Mouse (Mus musculus): Measurements from ENCODE around the gene Pgpep1. TPM values are rescaled to one million over a fixed set of nuclear protein-coding genes. Genes with fewer than 3 reads are reported as not detected.

Pgpep1 gene
- polyA plus RNA-seq, 1 experiment from 2014 or later = 33.7 TPM

GRCm38 (mm10) chr8:70687576-70687975 is 27.4 kb upstream of the Pgpep1 start:
- Histone ChIP-seq H3K36me3 (no peaks in the 10 kb centered on the region), H3K9ac (no peak overlapping the region), H3K27ac (replicated peaks) (0 out of 2 replicates have a peak overlapping the region, but pooled peaks have one; percentile 7), H3K9me3 (no peaks in the 10 kb centered on the region), H3K4me1 (peaks cover 26% of the 10 kb centered on the region), H3K4me2 (no peak overlapping the region), H3K27me3 (replicated peaks) (no peaks in the 10 kb centered on the region), H3K4me3 (no peak overlapping the region)
- WGBS = 79% methylated on average over 8 of the region's 8 CpGs
- ATAC-seq (ENCODE audit: extremely low read depth, insufficient number of reproducible peaks, low FRiP score, low TSS enrichment) = no peak

- Histone ChIP-seq H3K4me2 (no peak overlapping the region), H3K4me3 (no peak overlapping the region), H3K27me3 (replicated peaks) (no peaks in the 10 kb centered on the region), H3K27ac (replicated peaks) (no peak overlapping the region), H3K9ac (no peak overlapping the region), H3K4me1 (peaks cover 24% of the 10 kb centered on the region), H3K9me3 (no peaks in the 10 kb centered on the region), H3K36me3 (peaks cover 6% of the 10 kb centered on the region)
- 55% methylated on average over 7 of the region's 7 CpGs for WGBS
- no peak for ATAC-seq (ENCODE audit: extremely low read depth, insufficient number of reproducible peaks, low FRiP score, low TSS enrichment)
Measured at GRCm38 (mm10) chr8:70684291-70684690, 24.1 kb upstream of the Pgpep1 start.

- H3K4me3 ChIP-seq = peak overlapping the region; percentile 33
- peak overlapping the region; percentile 81 for H3K9ac ChIP-seq
- H3K9me3 ChIP-seq = no peaks in the 10 kb centered on the region
- H3K27me3 ChIP-seq (replicated peaks) = no peaks in the 10 kb centered on the region
- WGBS = 58% methylated on average over 3 of the region's 3 CpGs
- H3K27ac ChIP-seq (replicated peaks) = peak overlapping the region; percentile 97
- peaks cover 26% of the 10 kb centered on the region for H3K4me1 ChIP-seq
- peaks cover 22% of the 10 kb centered on the region for H3K36me3 ChIP-seq
- no peak for ATAC-seq (ENCODE audit: extremely low read depth, insufficient number of reproducible peaks, low FRiP score, low TSS enrichment)
- H3K4me2 ChIP-seq = peak overlapping the region; percentile 61
Measured at GRCm38 (mm10) chr8:70682692-70683091, 22.5 kb upstream of the Pgpep1 start.

- peaks cover 26% of the 10 kb centered on the region for H3K4me1 ChIP-seq
- WGBS = 2% methylated on average over 19 of the region's 19 CpGs
- peak overlapping the region; percentile 97 for H3K27ac ChIP-seq (replicated peaks)
- no peaks in the 10 kb centered on the region for H3K9me3 ChIP-seq
- peaks cover 27% of the 10 kb centered on the region for H3K36me3 ChIP-seq
- H3K4me2 ChIP-seq = peak overlapping the region; percentile 61
- peak overlapping the region; percentile 81 for H3K9ac ChIP-seq
- no peaks in the 10 kb centered on the region for H3K27me3 ChIP-seq (replicated peaks)
- H3K4me3 ChIP-seq = peak overlapping the region; percentile 33
- ATAC-seq (ENCODE audit: extremely low read depth, insufficient number of reproducible peaks, low FRiP score, low TSS enrichment) = peak; percentile 58
Measured at GRCm38 (mm10) chr8:70682193-70682592, 22.0 kb upstream of the Pgpep1 start.

- H3K9ac ChIP-seq = peak overlapping the region; percentile 81; the same call in 1 of the 2 replicates
- no peaks in the 10 kb centered on the region for H3K27me3 ChIP-seq (replicated peaks)
- peaks cover 32% of the 10 kb centered on the region for H3K36me3 ChIP-seq
- no peak overlapping the region for H3K4me3 ChIP-seq
- H3K4me1 ChIP-seq = peaks cover 26% of the 10 kb centered on the region
- H3K27ac ChIP-seq (replicated peaks) = peak overlapping the region; percentile 97
- ATAC-seq (ENCODE audit: extremely low read depth, insufficient number of reproducible peaks, low FRiP score, low TSS enrichment) = no peak
- WGBS = 71% methylated on average over 3 of the region's 3 CpGs
- peak overlapping the region; percentile 61; the same call in 1 of the 2 replicates for H3K4me2 ChIP-seq
- no peaks in the 10 kb centered on the region for H3K9me3 ChIP-seq
Measured at GRCm38 (mm10) chr8:70681410-70681809, 21.2 kb upstream of the Pgpep1 start.

- no peaks in the 10 kb centered on the region for H3K9me3 ChIP-seq
- no peaks in the 10 kb centered on the region for H3K27me3 ChIP-seq (replicated peaks)
- H3K27ac ChIP-seq (replicated peaks) = no peak overlapping the region
- peak overlapping the region; percentile 37; the same call in 1 of the 2 replicates for H3K9ac ChIP-seq
- H3K4me2 ChIP-seq = no peak overlapping the region
- H3K4me3 ChIP-seq = no peak overlapping the region
- no peak for ATAC-seq (ENCODE audit: extremely low read depth, insufficient number of reproducible peaks, low FRiP score, low TSS enrichment)
- peaks cover 35% of the 10 kb centered on the region for H3K36me3 ChIP-seq
- 78% methylated on average over 3 of the region's 3 CpGs for WGBS
- H3K4me1 ChIP-seq = peaks cover 33% of the 10 kb centered on the region
Measured at GRCm38 (mm10) chr8:70680039-70680438, 19.9 kb upstream of the Pgpep1 start.

GRCm38 (mm10) chr8:70679404-70679803 is 19.2 kb upstream of the Pgpep1 start:
- no peak overlapping the region for H3K4me2 ChIP-seq
- H3K4me1 ChIP-seq = peaks cover 39% of the 10 kb centered on the region
- H3K27me3 ChIP-seq (replicated peaks) = no peaks in the 10 kb centered on the region
- WGBS = 90% methylated on average over 4 of the region's 4 CpGs
- no peak for ATAC-seq (ENCODE audit: extremely low read depth, insufficient number of reproducible peaks, low FRiP score, low TSS enrichment)
- H3K9me3 ChIP-seq = no peaks in the 10 kb centered on the region
- H3K9ac ChIP-seq = no peak overlapping the region
- no peak overlapping the region for H3K4me3 ChIP-seq
- peaks cover 35% of the 10 kb centered on the region for H3K36me3 ChIP-seq
- H3K27ac ChIP-seq (replicated peaks) = 0 out of 2 replicates have a peak overlapping the region, but pooled peaks have one; percentile 21

- H3K9me3 ChIP-seq = no peaks in the 10 kb centered on the region
- no peaks in the 10 kb centered on the region for H3K27me3 ChIP-seq (replicated peaks)
- H3K4me3 ChIP-seq = no peak overlapping the region
- no peak overlapping the region for H3K4me2 ChIP-seq
- no peak overlapping the region for H3K27ac ChIP-seq (replicated peaks)
- no peak for ATAC-seq (ENCODE audit: extremely low read depth, insufficient number of reproducible peaks, low FRiP score, low TSS enrichment)
- H3K9ac ChIP-seq = no peak overlapping the region
- H3K4me1 ChIP-seq = peaks cover 47% of the 10 kb centered on the region
- peaks cover 35% of the 10 kb centered on the region for H3K36me3 ChIP-seq
Measured at GRCm38 (mm10) chr8:70678679-70679078, 18.5 kb upstream of the Pgpep1 start.

GRCm38 (mm10) chr8:70677451-70678080 is 17.4 kb upstream of the Pgpep1 start:
- WGBS = 89% methylated on average over 15 of the region's 15 CpGs
- H3K27me3 ChIP-seq (replicated peaks) = no peaks in the 10 kb centered on the region
- peaks cover 44% of the 10 kb centered on the region for H3K4me1 ChIP-seq
- H3K9me3 ChIP-seq = no peaks in the 10 kb centered on the region
- no peak for ATAC-seq (ENCODE audit: extremely low read depth, insufficient number of reproducible peaks, low FRiP score, low TSS enrichment)
- H3K36me3 ChIP-seq = peaks cover 35% of the 10 kb centered on the region
- no peak overlapping the region for H3K27ac ChIP-seq (replicated peaks)
- H3K4me2 ChIP-seq = no peak overlapping the region
- no peak overlapping the region for H3K4me3 ChIP-seq
- peak overlapping the region; percentile 33; the same call in 1 of the 2 replicates for H3K9ac ChIP-seq

- Histone ChIP-seq H3K27ac (replicated peaks) (no peak overlapping the region; the same call in 1 of the 2 replicates), H3K9ac (no peak overlapping the region; the same call in 1 of the 2 replicates), H3K4me1 (peaks cover 41% of the 10 kb centered on the region)
Measured at GRCm38 (mm10) chr8:70675336-70675735, 15.1 kb upstream of the Pgpep1 start.

GRCm38 (mm10) chr8:70674716-70675115 is 14.5 kb upstream of the Pgpep1 start:
- Histone ChIP-seq H3K4me1 (peaks cover 37% of the 10 kb centered on the region), H3K9me3 (no peaks in the 10 kb centered on the region), H3K9ac (peak overlapping the region; percentile 81; the same call in 1 of the 2 replicates), H3K27ac (replicated peaks) (peak overlapping the region; percentile 96), H3K4me2 (peak overlapping the region; percentile 72), H3K27me3 (replicated peaks) (no peaks in the 10 kb centered on the region), H3K36me3 (peaks cover 33% of the 10 kb centered on the region), H3K4me3 (no peak overlapping the region)
- 81% methylated on average over 4 of the region's 4 CpGs for WGBS
- no peak for ATAC-seq (ENCODE audit: extremely low read depth, insufficient number of reproducible peaks, low FRiP score, low TSS enrichment)

More at GRCm38 (mm10) chr8:70675336-70675735, 15.1 kb upstream of the Pgpep1 start:
- Histone ChIP-seq H3K36me3 (peaks cover 35% of the 10 kb centered on the region), H3K27me3 (replicated peaks) (no peaks in the 10 kb centered on the region), H3K4me2 (no peak overlapping the region), H3K9me3 (no peaks in the 10 kb centered on the region), H3K4me3 (no peak overlapping the region)
- ATAC-seq (ENCODE audit: extremely low read depth, insufficient number of reproducible peaks, low FRiP score, low TSS enrichment) = no peak
- WGBS = 68% methylated on average over 1 of the region's 1 CpGs

GRCm38 (mm10) chr8:70674109-70674508 is 13.9 kb upstream of the Pgpep1 start:
- WGBS = 81% methylated on average over 3 of the region's 3 CpGs

More at GRCm38 (mm10) chr8:70674109-70674508, 13.9 kb upstream of the Pgpep1 start:
- Histone ChIP-seq H3K27ac (replicated peaks) (peak overlapping the region; percentile 96), H3K4me2 (peak overlapping the region; percentile 72), H3K9me3 (no peaks in the 10 kb centered on the region), H3K4me3 (peak overlapping the region; percentile 74), H3K36me3 (peaks cover 27% of the 10 kb centered on the region), H3K27me3 (replicated peaks) (no peaks in the 10 kb centered on the region), H3K4me1 (peaks cover 32% of the 10 kb centered on the region), H3K9ac (peak overlapping the region; percentile 81)
- no peak for ATAC-seq (ENCODE audit: extremely low read depth, insufficient number of reproducible peaks, low FRiP score, low TSS enrichment)
